In genomic region chr9:115382824-115383475, GRCm38 (mm10) we compare ENCODE assay signal across 8 mouse cellular contexts.
"Had no signal": no experiment of that assay in that cellular context is flagged by ENCODE, and none has a peak within 500 bp of the region (broad histone marks: within the 10 kb centered on the region; RNA-seq: fewer than 3 reads in every experiment).

No protein-coding gene starts in this region.

- DNase-seq: kidney, postnatal 10 days; kidney, postnatal 4 days; lung, embryonic 14.5 days; lung, postnatal 10 days; lung, postnatal 4 days; midbrain, embryonic 14.5 days; right cerebral cortex, adult 18-20 months; right cerebral cortex, postnatal 25 days had no signal
